Mouse (Mus musculus) embryo, embryonic 11.5 days (tissue): Measurements from ENCODE around the gene Ms4a8a.
"Not testable (repeated sequence)": the region's sequence is repeated elsewhere in the genome, so short reads cannot be mapped to it uniquely, and the experiment has no call there.

Source experiments
- DNase-seq: peaks from one replicate; pipeline ENCODE4 v3.0.0-alpha.2; 2012; ENCODE audit warnings: low read depth, low spot score

Ms4a8a gene

DNA sequence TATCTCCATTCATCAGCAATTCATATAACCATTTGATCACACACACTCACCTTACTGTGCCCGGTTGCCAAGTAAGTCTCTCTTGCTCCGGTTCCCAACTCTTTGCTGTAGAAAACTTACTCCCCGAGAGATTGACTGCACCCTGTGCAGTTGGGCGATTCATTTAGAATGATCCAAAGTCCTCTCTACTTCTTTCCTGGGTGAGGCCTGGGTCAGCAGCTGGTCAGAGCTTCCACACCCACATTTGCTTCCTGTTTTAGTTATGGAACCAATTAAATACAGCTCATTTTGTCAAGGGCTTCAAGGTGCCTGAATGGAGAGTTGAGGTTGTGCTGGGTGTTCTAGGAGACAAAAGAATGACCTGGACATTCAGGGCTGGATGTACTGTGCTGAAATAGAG, at the start of gene Ms4a8a:
Gene Ms4a8a, minus strand, starts transcription at position 169 of the 400 bp plus-strand sequence.
- no peak for DNase-seq

DNA sequence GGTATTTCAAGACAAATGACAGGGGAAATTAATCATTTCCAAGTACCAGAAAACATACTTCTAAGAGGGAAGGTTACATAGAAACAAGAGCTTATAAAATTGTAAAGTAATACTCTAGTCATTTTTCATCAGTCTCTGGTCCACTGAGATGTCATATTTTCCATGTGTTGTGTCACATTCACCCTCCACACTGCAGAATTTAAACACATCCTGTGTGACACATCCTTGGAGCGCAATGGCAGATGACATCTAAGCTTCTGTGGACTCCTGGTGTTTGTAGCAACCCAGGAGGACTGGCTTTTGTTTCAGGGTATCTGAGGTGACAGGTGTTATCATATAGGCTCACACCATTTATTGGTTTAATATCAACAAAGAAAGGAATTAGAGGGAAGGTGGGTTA, 48.8 kb upstream of the Ms4a8a start:
- no peak for DNase-seq

- peak; percentile 4 for DNase-seq
Observed at GRCm38 (mm10) chr19:11121016-11121420, 40.1 kb upstream of the Ms4a8a start.

GRCm38 (mm10) chr19:11119338-11119737, 38.4 kb upstream of the Ms4a8a start:
- DNase-seq, result no peak

GRCm38 (mm10) chr19:11107746-11108145, 26.8 kb upstream of the Ms4a8a start:
- no peak for DNase-seq

- DNase-seq, result no peak
Observed at GRCm38 (mm10) chr19:11101880-11102279, 21.0 kb upstream of the Ms4a8a start.

DNA sequence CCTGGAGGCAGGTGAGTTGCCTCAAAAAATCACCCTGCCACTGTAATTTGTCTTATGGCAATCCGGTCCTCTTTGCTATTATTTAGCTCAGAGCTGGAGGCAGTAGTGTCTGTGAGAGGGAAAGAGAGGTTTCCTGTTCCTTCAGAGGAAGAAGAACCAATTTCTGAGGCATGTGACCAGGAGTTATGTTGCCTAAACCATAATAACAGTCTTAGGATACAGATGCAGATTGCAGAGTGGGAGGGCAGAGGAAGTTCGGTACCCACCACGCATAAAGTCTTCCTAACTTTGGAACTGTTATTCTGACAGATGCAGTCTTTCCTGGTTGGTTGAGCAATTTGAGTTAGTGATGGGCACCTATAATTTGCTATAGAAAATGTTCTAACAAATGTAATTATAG, 17.5 kb upstream of the Ms4a8a start:
- DNase-seq, result no peak

DNA sequence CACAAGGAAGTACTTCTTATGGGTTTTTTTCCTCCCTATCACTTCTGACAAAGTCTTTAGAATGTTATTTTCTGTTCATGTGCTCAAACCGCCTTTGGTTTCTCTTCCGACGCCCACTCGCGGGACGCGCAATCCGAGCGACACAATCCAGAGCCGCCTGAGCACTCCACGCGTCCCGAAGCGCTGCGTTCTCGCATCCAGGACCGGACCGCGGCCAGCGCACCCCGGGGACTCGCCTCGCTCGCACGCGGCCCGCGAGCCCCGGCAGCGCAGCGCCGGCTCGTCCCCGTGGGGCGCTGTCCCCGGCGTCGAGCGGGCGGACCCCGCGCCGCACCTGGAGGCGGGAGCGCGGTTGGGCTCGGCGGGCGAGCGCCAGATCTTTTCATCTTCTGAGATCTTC, 11.2 kb upstream of the Ms4a8a start:
- not testable (repeated sequence) for DNase-seq

GRCm38 (mm10) chr19:11070364-11070763, 10.5 kb downstream of the Ms4a8a start:
- DNase-seq, result no peak

DNA sequence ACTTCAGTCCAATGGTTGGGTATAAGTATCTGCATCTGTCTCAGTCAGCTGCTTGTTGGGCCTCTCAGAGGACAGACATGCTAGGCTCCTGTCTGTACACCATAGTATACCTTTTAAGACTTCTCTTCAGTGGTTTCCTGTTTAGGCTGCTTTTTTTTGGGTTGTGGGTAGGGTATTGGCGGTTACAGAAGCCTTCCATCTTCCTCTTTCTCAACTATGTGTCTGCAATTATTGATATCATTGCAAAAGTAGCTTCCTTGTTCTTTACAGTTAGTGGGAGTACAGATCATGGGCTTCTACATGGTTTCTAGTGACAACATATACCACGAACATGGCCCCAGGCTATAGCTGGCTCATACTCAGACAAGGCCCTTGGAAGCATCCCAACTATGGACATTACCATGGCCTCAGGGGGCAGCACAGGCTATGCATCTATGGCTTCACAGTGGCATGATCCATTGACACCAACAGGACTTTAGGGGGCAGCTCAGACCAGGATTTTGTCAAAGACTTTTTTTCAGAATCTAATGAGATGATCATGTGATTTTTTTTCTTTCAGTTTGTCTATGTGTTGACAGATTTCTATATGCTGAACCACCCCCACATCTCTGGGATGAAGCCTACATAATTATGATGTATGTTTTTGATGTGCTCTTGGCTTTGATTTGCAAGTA, 15.6 kb downstream of the Ms4a8a start:
- no peak for DNase-seq

DNA sequence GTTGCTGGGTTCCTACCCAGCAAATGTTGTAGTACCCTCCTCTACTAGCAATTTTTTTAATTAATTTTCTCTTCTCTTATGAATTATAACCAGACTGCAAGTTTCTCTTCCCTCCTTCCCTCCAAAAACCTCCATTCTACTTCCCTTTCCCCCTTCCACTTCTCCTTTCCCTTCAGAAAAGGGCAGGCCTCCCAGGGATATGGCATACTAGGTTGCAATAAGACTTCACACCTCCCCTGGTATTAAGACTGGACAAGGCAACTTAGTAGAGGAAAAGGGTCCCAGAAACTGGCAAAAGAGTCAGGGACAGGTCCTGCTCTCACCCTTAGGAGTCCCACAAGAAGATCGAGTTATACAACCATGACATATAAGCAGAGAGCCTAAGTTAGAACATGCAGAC, 20.0 kb downstream of the Ms4a8a start:
- no peak for DNase-seq

- no peak for DNase-seq
Observed at GRCm38 (mm10) chr19:11059967-11060366, 20.9 kb downstream of the Ms4a8a start.

DNA sequence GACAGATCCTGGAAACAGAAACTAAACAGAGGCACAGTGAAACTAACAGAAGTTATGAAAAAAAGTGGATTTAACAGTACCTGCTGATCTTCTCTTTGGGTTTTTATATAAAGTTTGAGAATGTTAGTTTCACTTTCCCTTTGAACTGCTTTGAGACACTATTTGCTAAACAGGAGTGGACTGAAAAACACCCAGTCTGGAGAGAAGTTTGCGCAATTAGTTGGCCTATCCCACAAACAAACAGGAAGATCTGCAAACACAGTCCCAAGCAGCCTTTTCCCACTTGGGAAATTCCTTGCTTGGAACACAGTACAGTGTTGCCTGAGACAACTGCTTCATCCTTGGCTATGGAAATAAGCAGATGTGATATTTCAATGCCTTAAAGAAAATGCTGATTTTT, 25.2 kb downstream of the Ms4a8a start:
- DNase-seq, result not testable (repeated sequence)

DNA sequence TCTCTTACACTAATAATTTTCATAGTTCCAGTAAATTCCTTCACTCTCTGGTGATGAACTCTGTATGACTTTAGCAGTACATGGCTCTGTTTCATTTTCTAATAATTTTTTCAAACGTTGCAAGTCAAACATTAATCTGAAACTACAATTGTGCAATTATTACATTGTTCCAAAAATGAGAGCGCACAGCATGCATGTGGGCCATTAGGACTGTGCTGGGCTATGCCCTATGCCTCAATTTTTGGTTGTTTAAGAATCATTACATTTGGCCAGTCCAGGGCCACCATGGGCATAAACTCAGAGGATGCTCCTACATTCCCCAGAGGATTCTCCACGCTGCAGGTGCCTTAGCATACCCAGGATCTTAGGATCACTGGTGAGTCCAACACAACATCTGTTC, 27.6 kb downstream of the Ms4a8a start:
- DNase-seq, result no peak

DNA sequence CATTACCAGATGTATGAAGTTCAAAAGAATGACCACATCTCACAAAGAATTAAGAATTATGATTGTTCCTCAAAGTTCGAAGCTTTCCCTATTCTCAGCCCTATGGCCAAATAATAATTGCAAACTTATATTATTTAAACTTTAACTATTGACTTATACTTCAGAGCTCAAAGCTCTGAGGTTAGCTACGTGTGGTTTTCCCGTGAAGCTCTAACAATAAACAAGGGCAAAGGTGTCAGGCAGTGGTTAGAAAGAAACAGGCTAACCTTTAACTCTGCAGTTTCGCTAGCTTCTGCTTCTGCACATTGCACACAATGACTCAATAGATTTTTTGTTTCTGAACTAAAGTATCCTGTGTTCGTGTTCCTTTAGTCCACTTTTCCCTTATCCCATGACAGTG, 28.0 kb downstream of the Ms4a8a start:
- no peak for DNase-seq

GRCm38 (mm10) chr19:11050286-11050685, 30.6 kb downstream of the Ms4a8a start:
- no peak for DNase-seq

DNA sequence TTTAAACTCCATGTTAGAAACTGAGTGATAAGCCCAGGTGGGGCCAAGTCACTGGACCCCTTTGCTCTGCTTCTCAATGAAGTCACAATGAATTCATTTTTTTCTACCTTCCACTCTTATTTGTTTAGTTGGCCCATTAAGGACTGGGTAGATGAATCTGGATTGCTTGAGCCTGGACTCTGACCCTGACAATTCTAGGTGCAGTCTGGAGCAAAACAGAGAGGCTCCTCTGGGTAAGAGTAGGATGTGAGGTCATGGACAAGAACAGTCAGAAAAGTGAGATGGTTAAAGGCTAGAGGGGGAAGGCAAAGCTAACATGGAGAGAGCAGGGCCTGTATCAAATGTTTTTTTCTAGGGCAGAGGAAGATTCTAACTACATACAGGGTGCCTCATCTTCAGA, 31.5 kb downstream of the Ms4a8a start:
- no peak for DNase-seq

GRCm38 (mm10) chr19:11048503-11048902, 32.4 kb downstream of the Ms4a8a start:
- no peak for DNase-seq

GRCm38 (mm10) chr19:11048009-11048408, 32.9 kb downstream of the Ms4a8a start:
- DNase-seq, result no peak

DNA sequence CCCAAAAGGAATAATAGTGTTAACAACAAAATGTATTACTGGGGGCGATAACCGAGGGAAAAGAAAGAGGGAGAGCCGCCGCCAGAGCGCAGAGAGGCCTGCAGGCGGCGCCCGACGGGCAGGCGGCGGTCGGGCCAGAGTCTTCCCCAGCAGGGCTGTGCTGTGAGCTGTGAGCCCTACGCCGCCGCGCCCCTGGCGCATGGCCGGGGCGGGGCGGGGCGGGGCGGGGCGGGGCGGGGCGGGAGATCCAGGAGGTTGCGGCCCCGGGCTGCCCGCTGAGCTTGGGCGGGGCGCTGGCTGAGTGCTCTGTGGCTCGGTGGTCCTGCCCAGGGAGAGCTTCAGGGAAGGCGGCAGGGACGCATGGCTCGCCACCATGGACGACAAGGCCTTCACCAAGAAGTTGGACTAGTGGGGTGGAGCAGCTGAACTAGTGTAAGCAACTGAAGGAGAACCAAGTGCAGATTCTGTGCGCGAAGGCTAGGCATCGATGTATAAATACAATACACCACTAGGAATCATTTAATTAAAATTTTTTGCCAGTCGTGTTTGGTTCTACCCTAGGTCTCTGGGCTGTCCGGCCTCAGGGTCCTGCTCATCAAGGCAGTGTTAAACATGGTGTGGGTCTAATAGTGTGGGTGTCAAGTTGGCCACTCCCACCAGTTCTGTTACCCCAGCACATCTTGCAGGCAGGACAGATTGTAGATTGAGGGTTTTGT, 35.7 kb downstream of the Ms4a8a start:
- DNase-seq, result peak; percentile 49

- DNase-seq, result no peak
Observed at GRCm38 (mm10) chr19:11044671-11044995, 36.3 kb downstream of the Ms4a8a start.

DNA sequence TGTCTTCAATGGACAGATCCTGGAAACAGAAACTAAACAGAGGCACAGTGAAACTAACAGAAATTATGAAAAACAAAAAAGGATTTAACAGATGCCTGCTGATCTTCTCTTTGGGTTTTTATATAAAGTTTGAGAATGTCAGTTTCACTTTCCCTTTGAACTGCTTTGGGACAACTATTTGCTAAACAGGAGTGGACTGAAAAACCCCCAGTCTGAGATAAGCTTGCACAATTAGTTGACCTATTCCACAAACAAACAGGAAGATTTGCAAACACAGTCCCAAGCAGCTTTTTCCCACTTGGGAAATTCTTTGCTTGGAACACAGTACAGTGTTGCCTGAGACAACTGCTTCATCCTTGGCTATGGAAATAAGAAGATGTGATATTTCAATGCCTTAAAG, 43.3 kb downstream of the Ms4a8a start:
- no peak for DNase-seq

GRCm38 (mm10) chr19:11022382-11022781, 58.5 kb downstream of the Ms4a8a start:
- DNase-seq, result no peak

GRCm38 (mm10) chr19:11017891-11018290, 63.0 kb downstream of the Ms4a8a start, which contains the start of gene Ms4a18:
Gene Ms4a18 (minus strand): TSS chr19:11018031.
- no peak for DNase-seq
